Mouse (Mus musculus) liver, postnatal 0 days (tissue): ENCODE measurements around the gene Naf1.

Experiments
- CTCF ChIP-seq: sonication (generic); IDR thresholded peaks from 2 replicates; pipeline ENCODE4 v1.5.1; 2016; ENCODE audit warnings: antibody characterized with exemption, low read depth
- EP300 ChIP-seq: IDR thresholded peaks from 2 replicates; pipeline ENCODE4 v1.6.1; 2016; ENCODE audit warnings: antibody characterized with exemption, low read depth, mild to moderate bottlenecking

- TF ChIP-seq CTCF (no peak), EP300 (no peak)
Observed at GRCm38 (mm10) chr8:66933746-66934145, 73.7 kb downstream of the Naf1 start.
